Mouse (Mus musculus) thymus, adult 2 months (tissue): ENCODE data around the gene Uts2. TPM values are rescaled to one million over a fixed set of nuclear protein-coding genes. Genes with fewer than 3 reads are reported as not detected.

Experiments
- DNase-seq: peaks from one replicate; pipeline ENCODE4 v3.0.0; 2021
- H3K27ac ChIP-seq: fragments of 200-500 bp; 2 replicates; pipeline ENCODE4 v1.5.1; 2012; ENCODE audit warnings: low read length, control low read depth; ENCODE audit not compliant: control insufficient read depth, insufficient read depth
- H3K27me3 ChIP-seq: fragments of 200-500 bp; 2 replicates; pipeline ENCODE4 v1.6.1; 2012; ENCODE audit warnings: mild to moderate bottlenecking, low read length, moderate library complexity, mixed read lengths; ENCODE audit not compliant: control insufficient read depth, insufficient read depth
- H3K36me3 ChIP-seq: fragments of 200-500 bp; 2 replicates; pipeline ENCODE4 v1.6.1; 2012; ENCODE audit warnings: mild to moderate bottlenecking, low read length, moderate library complexity; ENCODE audit not compliant: control insufficient read depth, insufficient read depth
- H3K4me1 ChIP-seq: fragments of 200-500 bp; replicated peaks from 2 replicates; pipeline ENCODE4 v1.6.1; 2012; ENCODE audit warnings: low read length; ENCODE audit not compliant: control insufficient read depth, insufficient read depth
- H3K4me3 ChIP-seq: fragments of 200-500 bp; 2 replicates; pipeline ENCODE4 v1.5.1; 2012; ENCODE audit warnings: mild to moderate bottlenecking, low read length, control low read depth, moderate library complexity; ENCODE audit not compliant: control insufficient read depth, insufficient read depth
- CTCF ChIP-seq: fragments of 200-500 bp; IDR thresholded peaks from 2 replicates; pipeline ENCODE4 v1.5.1; 2012; ENCODE audit warnings: mild to moderate bottlenecking, control low read depth, low read length, moderate library complexity, borderline replicate concordance; ENCODE audit not compliant: control insufficient read depth, poor library complexity, insufficient read depth; ENCODE audit errors: extremely low read depth
- POLR2A ChIP-seq: fragments of 200-500 bp; IDR thresholded peaks from 2 replicates; pipeline ENCODE4 v1.6.1; 2012; ENCODE audit warnings: mild to moderate bottlenecking, low read length, control low read depth, moderate library complexity; ENCODE audit not compliant: control insufficient read depth, poor library complexity, insufficient read depth; ENCODE audit errors: extremely low read depth
- WGBS: fragments of 180-500 bp; shearing (Covaris S2); methylation state at CpG from one replicate; pipeline ENCODE4 v1.1.7; 2018; 5-methylcytosine and 5-hydroxymethylcytosine counted together
- polyA plus RNA-seq: library from polyadenylated mRNA; depleted of rRNA; stranded (reverse); fragments of >200 nt; gene quantifications from 2 replicates; pipeline ENCODE4 v1.2.3, GENCODE M21; 2012

The Uts2 gene
- polyA plus RNA-seq, 1 experiment: 0.32 TPM

GRCm38 (mm10) chr4:150978156-150978910 lies 18.6 kb upstream of the Uts2 start:
- DNase-seq: no peak

GRCm38 (mm10) chr4:150979455-150979854 lies 17.4 kb upstream of the Uts2 start:
- 91% methylated on average over 9 of the region's 9 CpGs for WGBS
- 0 out of 2 replicates have a peak, but pooled peaks cover 3% of the 10 kb centered on the region for H3K4me1 ChIP-seq
- TF ChIP-seq POLR2A (no peak), CTCF (no peak)
- no peak overlapping the region for H3K27ac ChIP-seq
- no peaks in the 10 kb centered on the region for H3K36me3 ChIP-seq
- no peak for DNase-seq
- H3K4me3 ChIP-seq: no peak overlapping the region
- no peaks in the 10 kb centered on the region for H3K27me3 ChIP-seq

More at GRCm38 (mm10) chr4:150978156-150978910, 18.6 kb upstream of the Uts2 start:
- H3K4me1 ChIP-seq: 0 out of 2 replicates have a peak, but pooled peaks cover 3% of the 10 kb centered on the region
- WGBS: 95% methylated on average over 21 of the region's 21 CpGs
- H3K36me3 ChIP-seq: no peaks in the 10 kb centered on the region
- H3K27ac ChIP-seq: no peak overlapping the region
- no peak for TF ChIP-seq CTCF
- no peak for TF ChIP-seq POLR2A
- H3K4me3 ChIP-seq: no peak overlapping the region
- H3K27me3 ChIP-seq: no peaks in the 10 kb centered on the region

- Histone ChIP-seq H3K36me3 (no peaks in the 10 kb centered on the region), H3K27me3 (no peaks in the 10 kb centered on the region), H3K4me3 (no peak overlapping the region), H3K27ac (no peak overlapping the region), H3K4me1 (0 out of 2 replicates have a peak, but pooled peaks cover 3% of the 10 kb centered on the region)
- 92% methylated on average over 5 of the region's 5 CpGs for WGBS
- DNase-seq: no peak
- TF ChIP-seq POLR2A (no peak), CTCF (no peak)
Observed at GRCm38 (mm10) chr4:150980153-150980552, 16.7 kb upstream of the Uts2 start.

DNA sequence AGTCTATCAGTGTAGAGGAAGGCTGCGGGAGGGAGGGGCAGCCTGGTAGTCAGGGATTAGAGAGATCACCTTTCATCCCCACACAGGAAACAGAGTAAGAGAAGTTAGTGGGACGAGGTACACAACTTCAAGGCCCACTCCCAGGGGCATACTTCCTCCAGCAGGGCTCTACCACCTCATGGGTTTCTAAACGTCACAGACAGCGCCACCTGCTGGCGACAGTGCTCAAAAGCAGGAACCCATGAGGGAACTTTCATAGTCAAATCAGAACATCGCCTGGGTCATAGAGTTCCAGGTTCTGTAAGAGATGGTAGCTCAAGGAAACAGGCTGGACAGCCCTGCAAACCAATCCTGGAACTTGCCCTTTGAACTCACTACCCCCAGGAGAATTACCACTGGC lies 6.7 kb upstream of the Uts2 start:
- Histone ChIP-seq H3K27ac (no peak overlapping the region), H3K27me3 (no peaks in the 10 kb centered on the region), H3K36me3 (no peaks in the 10 kb centered on the region), H3K4me3 (no peak overlapping the region), H3K4me1 (no peaks in the 10 kb centered on the region)
- TF ChIP-seq POLR2A (no peak), CTCF (peak; percentile 62; the same call in 1 of the 2 replicates)
- DNase-seq: peak; percentile 12
- 53% methylated on average over 6 of the region's 6 CpGs for WGBS

GRCm38 (mm10) chr4:150998626-150999025 lies 1.7 kb downstream of the Uts2 start:
- no peak overlapping the region for H3K27ac ChIP-seq
- H3K4me3 ChIP-seq: no peak overlapping the region
- TF ChIP-seq CTCF (no peak), POLR2A (no peak)
- no peak for DNase-seq
- no peaks in the 10 kb centered on the region for H3K36me3 ChIP-seq
- H3K4me1 ChIP-seq: no peaks in the 10 kb centered on the region
- WGBS: 84% methylated on average over 9 of the region's 9 CpGs
- H3K27me3 ChIP-seq: no peaks in the 10 kb centered on the region

DNA sequence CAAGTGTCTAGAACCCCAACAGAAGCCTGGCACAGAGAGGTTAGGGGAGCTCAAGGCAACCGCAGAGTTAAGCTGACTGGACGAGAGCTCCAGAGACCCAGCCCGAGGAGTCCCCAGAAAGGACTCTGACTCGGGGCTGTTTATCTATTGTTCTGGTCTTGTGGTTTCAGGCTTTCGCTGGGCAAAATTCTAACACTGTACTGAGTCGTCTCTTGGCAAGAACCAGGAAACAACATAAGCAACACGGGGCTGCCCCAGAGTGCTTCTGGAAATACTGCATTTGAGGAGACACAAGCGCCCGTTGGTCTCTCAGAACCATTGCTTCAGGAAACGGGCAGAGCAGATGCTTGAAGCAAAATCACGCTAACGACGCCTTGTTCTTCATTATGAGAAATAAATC lies 4.5 kb downstream of the Uts2 start:
- no peak for DNase-seq
- Histone ChIP-seq H3K27me3 (no peaks in the 10 kb centered on the region), H3K36me3 (no peaks in the 10 kb centered on the region), H3K4me3 (no peak overlapping the region), H3K27ac (no peak overlapping the region), H3K4me1 (peaks cover 8% of the 10 kb centered on the region)
- WGBS: 10% methylated on average over 13 of the region's 13 CpGs
- TF ChIP-seq POLR2A: no peak
- no peak for TF ChIP-seq CTCF

DNA sequence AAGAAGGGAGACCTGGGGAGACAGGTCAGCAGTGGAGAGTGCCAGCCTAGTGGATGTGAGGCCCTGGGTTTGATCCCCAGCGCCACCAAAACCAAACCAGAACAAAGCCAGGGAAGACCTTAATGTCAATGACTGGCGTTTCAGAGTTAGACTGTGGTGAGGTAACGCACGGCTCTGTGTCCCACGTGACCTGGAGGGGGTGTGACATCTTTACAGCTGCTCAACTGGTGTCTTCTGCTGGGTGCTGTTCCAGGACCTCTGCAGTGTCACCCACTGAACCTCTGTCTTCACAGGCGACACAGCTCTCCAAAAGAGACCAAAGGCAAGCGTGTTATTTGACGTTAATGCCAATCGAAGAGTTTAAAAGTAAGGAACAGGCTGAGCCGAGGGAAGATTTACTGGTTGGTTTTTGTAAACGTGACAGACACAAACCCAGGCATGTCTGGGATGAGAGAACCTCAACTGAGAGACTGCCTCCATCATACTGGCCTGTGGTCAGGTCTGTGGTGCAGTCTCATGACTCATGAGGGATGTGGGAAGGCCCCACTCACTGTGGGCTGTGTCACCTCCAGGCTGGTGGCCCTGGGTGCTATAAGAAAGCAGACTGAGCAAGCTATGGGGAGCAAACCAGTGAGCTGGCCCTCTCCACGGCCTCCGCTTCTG lies 8.9 kb downstream of the Uts2 start:
- H3K4me3 ChIP-seq: no peak overlapping the region
- TF ChIP-seq CTCF: no peak
- TF ChIP-seq POLR2A: no peak
- peak; percentile 30 for DNase-seq
- 16% methylated on average over 13 of the region's 13 CpGs for WGBS
- H3K27ac ChIP-seq: no peak overlapping the region
- peaks cover 8% of the 10 kb centered on the region for H3K4me1 ChIP-seq
- no peaks in the 10 kb centered on the region for H3K36me3 ChIP-seq
- no peaks in the 10 kb centered on the region for H3K27me3 ChIP-seq
